Mouse (Mus musculus) midbrain, embryonic 16.5 days (tissue): ENCODE results near the gene Plcb1. TPM values are rescaled to one million over a fixed set of nuclear protein-coding genes. Genes with fewer than 3 reads are reported as not detected.

Experiments used
- ATAC-seq: fragments of 200-750 bp; cut with Nextera tagmentation; 2 replicates; pipeline ENCODE4 v1.8.0; 2017; ENCODE audit warnings: moderate TSS enrichment
- H3K27ac ChIP-seq: fragments of 300-500 bp; sonication (generic); 2 replicates; pipeline ENCODE4 v1.5.1; 2014; ENCODE audit warnings: mild to moderate bottlenecking, low read length, mixed read lengths
- H3K27me3 ChIP-seq: fragments of 300-500 bp; sonication (generic); 2 replicates; pipeline ENCODE4 v1.6.1; 2014; ENCODE audit warnings: low read depth, low read length, mixed read lengths; ENCODE audit not compliant: control insufficient read depth, insufficient read depth
- H3K36me3 ChIP-seq: fragments of 300-500 bp; sonication (generic); 2 replicates; pipeline ENCODE4 v1.6.1; 2014; ENCODE audit warnings: mild to moderate bottlenecking, low read length, moderate library complexity, mixed read lengths; ENCODE audit not compliant: control insufficient read depth, insufficient read depth
- H3K4me1 ChIP-seq: fragments of 300-500 bp; sonication (generic); 2 replicates; pipeline ENCODE4 v1.6.1; 2014; ENCODE audit warnings: mild to moderate bottlenecking, low read length, mixed read lengths; ENCODE audit not compliant: control insufficient read depth, insufficient read depth
- H3K4me2 ChIP-seq: fragments of 300-500 bp; sonication (generic); 2 replicates; pipeline ENCODE4 v1.6.1; 2014; ENCODE audit warnings: mild to moderate bottlenecking, low read length, mixed read lengths
- H3K4me3 ChIP-seq: fragments of 300-500 bp; sonication (generic); 2 replicates; pipeline ENCODE4 v1.5.1; 2014; ENCODE audit warnings: low read depth, mild to moderate bottlenecking, low read length, moderate library complexity, mixed read lengths
- H3K9ac ChIP-seq: fragments of 300-500 bp; sonication (generic); 2 replicates; pipeline ENCODE4 v1.6.1; 2014; ENCODE audit warnings: low read depth, low read length, mixed read lengths
- H3K9me3 ChIP-seq: fragments of 300-500 bp; sonication (generic); replicated peaks from 2 replicates; pipeline ENCODE4 v1.6.1; 2014; ENCODE audit warnings: mild to moderate bottlenecking, low read length, mixed read lengths; ENCODE audit not compliant: control insufficient read depth, poor library complexity, severe bottlenecking
- WGBS: fragments of 180-500 bp; shearing (Covaris S2); extraction: QIAGEN DNeasy Blood & Tissue Kit; methylation state at CpG from one replicate; pipeline ENCODE4 v1.1.7; 2014; 5-methylcytosine and 5-hydroxymethylcytosine counted together
- polyA plus RNA-seq: library from polyadenylated mRNA; unstranded; fragments of >200 nt; fragmentation: Nextera tagmentation; extraction: Ambion mirVana; gene quantifications from 2 replicates; pipeline ENCODE4 v1.2.1, GENCODE M21; 2015

Plcb1 gene
- polyA plus RNA-seq, 1 experiment from 2014 or later = 35.9 TPM

- ATAC-seq = no peak
- H3K9me3 ChIP-seq = no peaks in the 10 kb centered on the region
- H3K27me3 ChIP-seq = no peaks in the 10 kb centered on the region
- no peaks in the 10 kb centered on the region for H3K4me1 ChIP-seq
- H3K36me3 ChIP-seq = no peaks in the 10 kb centered on the region
- no peak overlapping the region for H3K9ac ChIP-seq
- 69% methylated on average over 2 of the region's 2 CpGs for WGBS
- no peak overlapping the region for H3K4me2 ChIP-seq
- no peak overlapping the region for H3K4me3 ChIP-seq
- no peak overlapping the region for H3K27ac ChIP-seq
Measured at GRCm38 (mm10) chr2:134891207-134891606, 105.3 kb downstream of the Plcb1 start.

GRCm38 (mm10) chr2:134894776-134895175 lies 108.9 kb downstream of the Plcb1 start:
- no peak for ATAC-seq
- Histone ChIP-seq H3K4me2 (no peak overlapping the region), H3K9ac (no peak overlapping the region), H3K27me3 (no peaks in the 10 kb centered on the region), H3K36me3 (no peaks in the 10 kb centered on the region), H3K4me3 (no peak overlapping the region), H3K9me3 (no peaks in the 10 kb centered on the region), H3K27ac (no peak overlapping the region), H3K4me1 (no peaks in the 10 kb centered on the region)
- WGBS = 96% methylated on average over 4 of the region's 4 CpGs

GRCm38 (mm10) chr2:134896196-134896595 lies 110.3 kb downstream of the Plcb1 start:
- no peak for ATAC-seq
- H3K27me3 ChIP-seq = no peaks in the 10 kb centered on the region
- H3K9me3 ChIP-seq = no peaks in the 10 kb centered on the region
- H3K9ac ChIP-seq = no peak overlapping the region
- 81% methylated on average over 3 of the region's 3 CpGs for WGBS
- H3K4me3 ChIP-seq = no peak overlapping the region
- H3K27ac ChIP-seq = no peak overlapping the region
- H3K4me1 ChIP-seq = no peaks in the 10 kb centered on the region
- no peaks in the 10 kb centered on the region for H3K36me3 ChIP-seq
- no peak overlapping the region for H3K4me2 ChIP-seq

GRCm38 (mm10) chr2:134897083-134897482 lies 111.2 kb downstream of the Plcb1 start:
- Histone ChIP-seq H3K9ac (no peak overlapping the region), H3K27ac (no peak overlapping the region), H3K27me3 (no peaks in the 10 kb centered on the region), H3K36me3 (no peaks in the 10 kb centered on the region), H3K4me3 (no peak overlapping the region), H3K4me2 (no peak overlapping the region), H3K4me1 (no peaks in the 10 kb centered on the region), H3K9me3 (no peaks in the 10 kb centered on the region)
- ATAC-seq = no peak
- 89% methylated on average over 5 of the region's 5 CpGs for WGBS

- H3K4me1 ChIP-seq = no peaks in the 10 kb centered on the region
- 89% methylated on average over 2 of the region's 2 CpGs for WGBS
- no peak overlapping the region for H3K4me3 ChIP-seq
- H3K36me3 ChIP-seq = no peaks in the 10 kb centered on the region
- no peak overlapping the region for H3K9ac ChIP-seq
- no peak for ATAC-seq
- H3K27ac ChIP-seq = no peak overlapping the region
- H3K4me2 ChIP-seq = no peak overlapping the region
- H3K27me3 ChIP-seq = no peaks in the 10 kb centered on the region
- H3K9me3 ChIP-seq = no peaks in the 10 kb centered on the region
Measured at GRCm38 (mm10) chr2:134901521-134901920, 115.7 kb downstream of the Plcb1 start.

- Histone ChIP-seq H3K9ac (no peak overlapping the region), H3K36me3 (no peaks in the 10 kb centered on the region), H3K4me1 (peaks cover 3% of the 10 kb centered on the region; the same call in 1 of the 2 replicates), H3K9me3 (no peaks in the 10 kb centered on the region), H3K27ac (no peak overlapping the region), H3K27me3 (no peaks in the 10 kb centered on the region), H3K4me3 (no peak overlapping the region), H3K4me2 (no peak overlapping the region)
- whole genome bisulfite sequencing = 0% methylated on average over 1 of the region's 1 CpGs
- peak; percentile 81 for ATAC-seq
Measured at GRCm38 (mm10) chr2:134910882-134911281, 125.0 kb downstream of the Plcb1 start.

- H3K36me3 ChIP-seq = no peaks in the 10 kb centered on the region
- H3K27ac ChIP-seq = no peak overlapping the region
- no peak overlapping the region for H3K4me2 ChIP-seq
- no peaks in the 10 kb centered on the region for H3K9me3 ChIP-seq
- no peak overlapping the region for H3K9ac ChIP-seq
- peak; percentile 21; the same call in 1 of the 2 replicates for ATAC-seq
- WGBS = 83% methylated on average over 6 of the region's 6 CpGs
- H3K4me1 ChIP-seq = peaks cover 3% of the 10 kb centered on the region; the same call in 1 of the 2 replicates
- no peaks in the 10 kb centered on the region for H3K27me3 ChIP-seq
- H3K4me3 ChIP-seq = no peak overlapping the region
Measured at GRCm38 (mm10) chr2:134911360-134911759, 125.5 kb downstream of the Plcb1 start.

- H3K27me3 ChIP-seq = no peaks in the 10 kb centered on the region
Measured at GRCm38 (mm10) chr2:134912616-134913015, 126.7 kb downstream of the Plcb1 start.

GRCm38 (mm10) chr2:134913542-134913941 lies 127.7 kb downstream of the Plcb1 start:
- no peak overlapping the region for H3K27ac ChIP-seq
- H3K4me3 ChIP-seq = no peak overlapping the region

More at GRCm38 (mm10) chr2:134912616-134913015, 126.7 kb downstream of the Plcb1 start:
- Histone ChIP-seq H3K27ac (no peak overlapping the region), H3K4me1 (peaks cover 3% of the 10 kb centered on the region; the same call in 1 of the 2 replicates), H3K9ac (no peak overlapping the region), H3K36me3 (no peaks in the 10 kb centered on the region), H3K4me3 (no peak overlapping the region), H3K4me2 (no peak overlapping the region), H3K9me3 (no peaks in the 10 kb centered on the region)
- 92% methylated on average over 2 of the region's 2 CpGs for WGBS
- ATAC-seq = no peak

More at GRCm38 (mm10) chr2:134913542-134913941, 127.7 kb downstream of the Plcb1 start:
- H3K4me1 ChIP-seq = peaks cover 3% of the 10 kb centered on the region; the same call in 1 of the 2 replicates
- H3K4me2 ChIP-seq = no peak overlapping the region
- H3K36me3 ChIP-seq = no peaks in the 10 kb centered on the region
- H3K9me3 ChIP-seq = no peaks in the 10 kb centered on the region
- ATAC-seq = no peak
- H3K9ac ChIP-seq = no peak overlapping the region
- H3K27me3 ChIP-seq = no peaks in the 10 kb centered on the region
- WGBS = 82% methylated on average over 3 of the region's 3 CpGs
